Mouse (Mus musculus): ENCODE results near the gene Serpine2. TPM values are rescaled to one million over a fixed set of nuclear protein-coding genes. Genes with fewer than 3 reads are reported as not detected.
A peak's percentile ranks its signal among the peaks of the same experiment; 100 is the strongest.

Gene Serpine2
- 142 and 179 TPM in 2 replicates for polyA plus RNA-seq (2015; fragmentation: Nextera tagmentation; extraction: Ambion mirVana)

GRCm38 (mm10) chr1:79861130-79861942 lies at the start of gene Serpine2:
TSS of gene Serpine2 (minus strand) at chr1:79861180.
- Histone ChIP-seq H3K27ac (no peak within 1 kb of the TSS), H3K4me3 (no peak within 1 kb of the TSS)
- ATAC-seq (ENCODE audit: insufficient number of reproducible peaks, low FRiP score, low TSS enrichment, low read depth), result no peak

GRCm38 (mm10) chr1:79907811-79908210 lies 46.8 kb upstream of the Serpine2 start:
- 0 out of 2 replicates have a peak, but pooled peaks cover 3% of the 10 kb centered on the region for H3K9me3 ChIP-seq
- H3K27me3 ChIP-seq, result no peaks in the 10 kb centered on the region
- H3K4me1 ChIP-seq, result no peaks in the 10 kb centered on the region
- H3K4me2 ChIP-seq, result no peak overlapping the region
- WGBS, result 76% methylated on average over 4 of the region's 4 CpGs
- ATAC-seq (ENCODE audit: insufficient number of reproducible peaks, low FRiP score, low TSS enrichment, low read depth), result no peak
- H3K27ac ChIP-seq, result no peak overlapping the region
- no peaks in the 10 kb centered on the region for H3K36me3 ChIP-seq
- no peak overlapping the region for H3K9ac ChIP-seq
- no peak overlapping the region for H3K4me3 ChIP-seq

More at GRCm38 (mm10) chr1:79861130-79861942, at the start of gene Serpine2:
- Histone ChIP-seq H3K4me1 (peaks cover 32% of the 10 kb centered on the region), H3K9me3 (no peaks in the 10 kb centered on the region), H3K36me3 (no peaks in the 10 kb centered on the region), H3K4me2 (no peak within 1 kb of the TSS), H3K27me3 (no peaks in the 10 kb centered on the region), H3K9ac (no peak within 1 kb of the TSS)
- 19% methylated on average over 6 of the region's 6 CpGs for WGBS

GRCm38 (mm10) chr1:79905241-79905640 lies 44.3 kb upstream of the Serpine2 start:
- 27% methylated on average over 3 of the region's 3 CpGs for WGBS
- H3K27me3 ChIP-seq, result no peaks in the 10 kb centered on the region
- no peak overlapping the region for H3K4me3 ChIP-seq
- no peak for ATAC-seq (ENCODE audit: insufficient number of reproducible peaks, low FRiP score, low TSS enrichment, low read depth)
- H3K9me3 ChIP-seq, result no peaks in the 10 kb centered on the region
- H3K27ac ChIP-seq, result no peak overlapping the region
- no peak overlapping the region for H3K9ac ChIP-seq
- H3K36me3 ChIP-seq, result no peaks in the 10 kb centered on the region
- no peaks in the 10 kb centered on the region for H3K4me1 ChIP-seq
- no peak overlapping the region for H3K4me2 ChIP-seq

- 77% methylated on average over 2 of the region's 2 CpGs for WGBS
- H3K4me2 ChIP-seq, result no peak overlapping the region
- ATAC-seq (ENCODE audit: insufficient number of reproducible peaks, low FRiP score, low TSS enrichment, low read depth), result no peak
These were observed 41.9 kb upstream of the Serpine2 start for GRCm38 (mm10) chr1:79902901-79903300.

GRCm38 (mm10) chr1:79882648-79883047 lies 21.7 kb upstream of the Serpine2 start:
- Histone ChIP-seq H3K9me3 (no peaks in the 10 kb centered on the region), H3K4me3 (no peak overlapping the region), H3K27me3 (no peaks in the 10 kb centered on the region), H3K27ac (no peak overlapping the region), H3K4me1 (no peaks in the 10 kb centered on the region), H3K9ac (no peak overlapping the region), H3K4me2 (no peak overlapping the region), H3K36me3 (no peaks in the 10 kb centered on the region)
- WGBS, result 67% methylated on average over 3 of the region's 3 CpGs
- ATAC-seq (ENCODE audit: insufficient number of reproducible peaks, low FRiP score, low TSS enrichment, low read depth), result no peak

More at GRCm38 (mm10) chr1:79902901-79903300, 41.9 kb upstream of the Serpine2 start:
- H3K36me3 ChIP-seq, result no peaks in the 10 kb centered on the region
- no peaks in the 10 kb centered on the region for H3K27me3 ChIP-seq
- H3K4me3 ChIP-seq, result no peak overlapping the region
- no peak overlapping the region for H3K9ac ChIP-seq
- H3K9me3 ChIP-seq, result no peaks in the 10 kb centered on the region
- H3K27ac ChIP-seq, result no peak overlapping the region
- H3K4me1 ChIP-seq, result no peaks in the 10 kb centered on the region

GRCm38 (mm10) chr1:79874741-79875140 lies 13.8 kb upstream of the Serpine2 start:
- Histone ChIP-seq H3K27me3 (no peaks in the 10 kb centered on the region), H3K9ac (no peak overlapping the region), H3K4me3 (no peak overlapping the region), H3K4me2 (no peak overlapping the region), H3K36me3 (no peaks in the 10 kb centered on the region), H3K9me3 (no peaks in the 10 kb centered on the region), H3K4me1 (no peaks in the 10 kb centered on the region), H3K27ac (no peak overlapping the region)
- no peak for ATAC-seq (ENCODE audit: insufficient number of reproducible peaks, low FRiP score, low TSS enrichment, low read depth)
- 75% methylated on average over 3 of the region's 3 CpGs for WGBS

- Histone ChIP-seq H3K9me3 (no peaks in the 10 kb centered on the region), H3K4me1 (peaks cover 32% of the 10 kb centered on the region), H3K27me3 (no peaks in the 10 kb centered on the region), H3K4me3 (no peak overlapping the region), H3K4me2 (no peak overlapping the region), H3K36me3 (no peaks in the 10 kb centered on the region), H3K27ac (no peak overlapping the region), H3K9ac (no peak overlapping the region)
- no peak for ATAC-seq (ENCODE audit: insufficient number of reproducible peaks, low FRiP score, low TSS enrichment, low read depth)
- 40% methylated on average over 12 of the region's 12 CpGs for WGBS
These were observed 455 bp downstream of the Serpine2 start for GRCm38 (mm10) chr1:79860411-79861039.

- no peak overlapping the region for H3K4me3 ChIP-seq
- H3K27me3 ChIP-seq, result no peaks in the 10 kb centered on the region
- WGBS, result 73% methylated on average over 5 of the region's 5 CpGs
- ATAC-seq (ENCODE audit: insufficient number of reproducible peaks, low FRiP score, low TSS enrichment, low read depth), result no peak
- no peaks in the 10 kb centered on the region for H3K36me3 ChIP-seq
- H3K9ac ChIP-seq, result no peak overlapping the region
- H3K4me1 ChIP-seq, result peaks cover 32% of the 10 kb centered on the region
- no peak overlapping the region for H3K27ac ChIP-seq
- H3K4me2 ChIP-seq, result no peak overlapping the region
- H3K9me3 ChIP-seq, result no peaks in the 10 kb centered on the region
These were observed 1.0 kb downstream of the Serpine2 start for GRCm38 (mm10) chr1:79859975-79860374.

GRCm38 (mm10) chr1:79859026-79859425 lies 2.0 kb downstream of the Serpine2 start:
- Histone ChIP-seq H3K36me3 (no peaks in the 10 kb centered on the region), H3K27me3 (no peaks in the 10 kb centered on the region), H3K9ac (peak overlapping the region; percentile 48; the same call in 1 of the 2 replicates), H3K9me3 (no peaks in the 10 kb centered on the region), H3K27ac (no peak overlapping the region), H3K4me2 (peak overlapping the region; percentile 82), H3K4me1 (peaks cover 32% of the 10 kb centered on the region), H3K4me3 (peak overlapping the region; percentile 57)
- no peak for ATAC-seq (ENCODE audit: insufficient number of reproducible peaks, low FRiP score, low TSS enrichment, low read depth)
- WGBS, result 16% methylated on average over 4 of the region's 4 CpGs

GRCm38 (mm10) chr1:79858389-79858994 lies 2.5 kb downstream of the Serpine2 start:
- peak overlapping the region; percentile 57 for H3K4me3 ChIP-seq
- H3K27me3 ChIP-seq, result no peaks in the 10 kb centered on the region
- peak overlapping the region; percentile 82 for H3K4me2 ChIP-seq
- no peaks in the 10 kb centered on the region for H3K9me3 ChIP-seq
- ATAC-seq (ENCODE audit: insufficient number of reproducible peaks, low FRiP score, low TSS enrichment, low read depth), result 0 out of 2 replicates have a peak, but pooled peaks have one; percentile 47
- peaks cover 32% of the 10 kb centered on the region for H3K4me1 ChIP-seq
- H3K36me3 ChIP-seq, result no peaks in the 10 kb centered on the region
- 0 out of 2 replicates have a peak overlapping the region, but pooled peaks have one; percentile 43 for H3K27ac ChIP-seq
- WGBS, result under 1% methylated on average over 55 of the region's 76 CpGs
- peak overlapping the region; percentile 48 for H3K9ac ChIP-seq

- no peak for ATAC-seq (ENCODE audit: insufficient number of reproducible peaks, low FRiP score, low TSS enrichment, low read depth)
- Histone ChIP-seq H3K4me3 (peak overlapping the region; percentile 57), H3K4me2 (peak overlapping the region; percentile 82), H3K27me3 (no peaks in the 10 kb centered on the region), H3K36me3 (no peaks in the 10 kb centered on the region), H3K9me3 (no peaks in the 10 kb centered on the region), H3K4me1 (peaks cover 32% of the 10 kb centered on the region), H3K27ac (0 out of 2 replicates have a peak overlapping the region, but pooled peaks have one; percentile 43), H3K9ac (peak overlapping the region; percentile 48)
- WGBS, result 1% methylated on average over 32 of the region's 32 CpGs
These were observed 3.1 kb downstream of the Serpine2 start for GRCm38 (mm10) chr1:79857681-79858388.

Measured in limb, embryonic 15.5 days (tissue).